Mouse (Mus musculus): Measurements from ENCODE around the gene Cables2. TPM values are rescaled to one million over a fixed set of nuclear protein-coding genes. Genes with fewer than 3 reads are reported as not detected.
A peak's percentile ranks its signal among the peaks of the same experiment; 100 is the strongest.
"Not testable (repeated sequence)": the region's sequence is repeated elsewhere in the genome, so short reads cannot be mapped to it uniquely, and the experiment has no call there.

Cables2 gene
- polyA plus RNA-seq, 1 experiment from 2014 or later: 31.3 TPM

- not testable (repeated sequence) for H3K27me3 ChIP-seq (replicated peaks); H3K27ac ChIP-seq; H3K4me2 ChIP-seq; H3K9ac ChIP-seq; ATAC-seq (replicated peaks); H3K4me3 ChIP-seq; H3K9me3 ChIP-seq
- peaks cover 31% of the 10 kb centered on the region for H3K36me3 ChIP-seq (replicated peaks)
- 69% methylated on average over 17 of the region's 17 CpGs for WGBS
- peaks cover 20% of the 10 kb centered on the region for H3K4me1 ChIP-seq
These were observed 13.3 kb downstream of the Cables2 start for GRCm38 (mm10) chr2:180259826-180260609.

- WGBS: 81% methylated on average over 10 of the region's 10 CpGs
- H3K4me3 ChIP-seq; ATAC-seq (replicated peaks); H3K9me3 ChIP-seq; H3K4me2 ChIP-seq; H3K9ac ChIP-seq; H3K27ac ChIP-seq; H3K27me3 ChIP-seq (replicated peaks): not testable (repeated sequence)
- Histone ChIP-seq H3K4me1 (peaks cover 20% of the 10 kb centered on the region), H3K36me3 (replicated peaks) (peaks cover 31% of the 10 kb centered on the region)
These were observed 14.3 kb downstream of the Cables2 start for GRCm38 (mm10) chr2:180258951-180259484.

GRCm38 (mm10) chr2:180257963-180258865 lies 15.1 kb downstream of the Cables2 start:
- Histone ChIP-seq H3K4me2 (peak overlapping the region; percentile 89), H3K9ac (peak overlapping the region; percentile 67), H3K4me1 (peaks cover 20% of the 10 kb centered on the region), H3K27me3 (replicated peaks) (no peaks in the 10 kb centered on the region), H3K9me3 (no peaks in the 10 kb centered on the region), H3K36me3 (replicated peaks) (peaks cover 31% of the 10 kb centered on the region), H3K27ac (peak overlapping the region; percentile 95), H3K4me3 (peak overlapping the region; percentile 65)
- ATAC-seq (replicated peaks): no peak
- WGBS: 54% methylated on average over 11 of the region's 11 CpGs

GRCm38 (mm10) chr2:180257001-180257521 lies 16.2 kb downstream of the Cables2 start, which contains the start of gene Rps21:
Gene Rps21, plus strand, starts transcription at chr2:180257377.
- peak; percentile 96 for ATAC-seq (replicated peaks)
- Histone ChIP-seq H3K9me3 (no peaks in the 10 kb centered on the region), H3K27me3 (replicated peaks) (no peaks in the 10 kb centered on the region), H3K9ac (peak within 1 kb of the TSS; percentile 83), H3K27ac (peak within 1 kb of the TSS; percentile 95), H3K4me2 (peak within 1 kb of the TSS; percentile 89), H3K4me3 (peak within 1 kb of the TSS; percentile 65), H3K36me3 (replicated peaks) (peaks cover 22% of the 10 kb centered on the region), H3K4me1 (peaks cover 20% of the 10 kb centered on the region)
- 0% methylated on average over 38 of the region's 38 CpGs for WGBS

- ATAC-seq (replicated peaks): peak; percentile 75
- Histone ChIP-seq H3K27ac (peak overlapping the region; percentile 95), H3K9ac (peak overlapping the region; percentile 83), H3K9me3 (no peaks in the 10 kb centered on the region), H3K4me1 (peaks cover 20% of the 10 kb centered on the region), H3K4me2 (peak overlapping the region; percentile 89), H3K27me3 (replicated peaks) (no peaks in the 10 kb centered on the region), H3K36me3 (replicated peaks) (peaks cover 16% of the 10 kb centered on the region), H3K4me3 (peak overlapping the region; percentile 65)
- 25% methylated on average over 26 of the region's 26 CpGs for WGBS
These were observed 16.8 kb downstream of the Cables2 start for GRCm38 (mm10) chr2:180256296-180257000.

GRCm38 (mm10) chr2:180255701-180256100 lies 17.6 kb downstream of the Cables2 start:
- WGBS: 90% methylated on average over 9 of the region's 9 CpGs
- Histone ChIP-seq H3K36me3 (replicated peaks) (peaks cover 13% of the 10 kb centered on the region), H3K4me2 (peak overlapping the region; percentile 89), H3K27me3 (replicated peaks) (no peaks in the 10 kb centered on the region), H3K9me3 (no peaks in the 10 kb centered on the region), H3K4me1 (peaks cover 20% of the 10 kb centered on the region), H3K27ac (no peak overlapping the region), H3K9ac (no peak overlapping the region), H3K4me3 (peak overlapping the region; percentile 65; the same call in 1 of the 2 replicates)
- no peak for ATAC-seq (replicated peaks)

- no peak for ATAC-seq (replicated peaks)
- Histone ChIP-seq H3K4me3 (no peak overlapping the region), H3K27ac (no peak overlapping the region), H3K9ac (no peak overlapping the region), H3K27me3 (replicated peaks) (no peaks in the 10 kb centered on the region), H3K36me3 (replicated peaks) (peaks cover 10% of the 10 kb centered on the region), H3K4me2 (no peak overlapping the region), H3K4me1 (peaks cover 20% of the 10 kb centered on the region), H3K9me3 (no peaks in the 10 kb centered on the region)
- 93% methylated on average over 5 of the region's 5 CpGs for WGBS
These were observed 18.7 kb downstream of the Cables2 start for GRCm38 (mm10) chr2:180254436-180255209.

- Histone ChIP-seq H3K36me3 (replicated peaks) (no peaks in the 10 kb centered on the region), H3K4me1 (peaks cover 9% of the 10 kb centered on the region), H3K4me2 (no peak overlapping the region), H3K9me3 (no peaks in the 10 kb centered on the region), H3K4me3 (no peak overlapping the region), H3K27me3 (replicated peaks) (no peaks in the 10 kb centered on the region), H3K27ac (no peak overlapping the region), H3K9ac (no peak overlapping the region)
- WGBS: 50% methylated on average over 3 of the region's 3 CpGs
- no peak for ATAC-seq (replicated peaks)
These were observed 21.5 kb downstream of the Cables2 start for GRCm38 (mm10) chr2:180251838-180252237.

- peak; percentile 80 for ATAC-seq (replicated peaks)
- H3K9ac ChIP-seq: no peak overlapping the region
- no peaks in the 10 kb centered on the region for H3K36me3 ChIP-seq (replicated peaks)
- H3K4me2 ChIP-seq: no peak overlapping the region
- peaks cover 4% of the 10 kb centered on the region for H3K4me1 ChIP-seq
- 27% methylated on average over 11 of the region's 11 CpGs for WGBS
- no peaks in the 10 kb centered on the region for H3K9me3 ChIP-seq
- H3K27me3 ChIP-seq (replicated peaks): no peaks in the 10 kb centered on the region
- H3K4me3 ChIP-seq: no peak overlapping the region
- H3K27ac ChIP-seq: no peak overlapping the region
These were observed 22.2 kb downstream of the Cables2 start for GRCm38 (mm10) chr2:180250930-180251611.

- no peak overlapping the region for H3K4me3 ChIP-seq
- H3K9me3 ChIP-seq: no peaks in the 10 kb centered on the region
- 55% methylated on average over 9 of the region's 9 CpGs for WGBS
- no peak overlapping the region for H3K4me2 ChIP-seq
- H3K36me3 ChIP-seq (replicated peaks): no peaks in the 10 kb centered on the region
- H3K27me3 ChIP-seq (replicated peaks): no peaks in the 10 kb centered on the region
- no peak for ATAC-seq (replicated peaks)
- H3K9ac ChIP-seq: no peak overlapping the region
- no peak overlapping the region for H3K27ac ChIP-seq
- H3K4me1 ChIP-seq: no peaks in the 10 kb centered on the region
These were observed 24.2 kb downstream of the Cables2 start for GRCm38 (mm10) chr2:180248947-180249660.

All from midbrain, embryonic 15.5 days (tissue).